Mouse (Mus musculus): ENCODE measurements at regions not wholly inside any gene's neighbourhood (a gene's known extent, or its start where the extent isn't known, plus 50 kb on each side); places are given as distances from the start of the nearest gene placed in this dataset.

DNA sequence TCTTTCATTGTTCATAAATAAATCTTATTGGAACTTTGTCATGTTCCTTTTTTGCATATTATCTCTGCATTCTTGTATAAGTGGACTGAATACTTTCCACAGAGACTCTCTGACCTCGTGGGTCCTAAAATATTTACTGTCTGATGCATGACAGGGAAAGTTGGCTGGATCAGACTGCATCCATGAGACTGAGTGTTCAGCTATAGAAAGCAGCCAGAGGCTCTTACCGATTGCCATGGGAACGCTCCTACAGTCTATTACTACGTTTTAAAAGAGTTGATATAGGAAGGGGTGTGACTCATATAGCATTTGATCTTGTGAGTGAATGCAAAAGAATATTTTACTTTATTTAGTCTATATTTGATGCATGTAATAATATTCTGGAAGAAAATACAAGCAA is 77.6 kb upstream of the Lgalsl start:
- Histone ChIP-seq H3K9ac (no peak overlapping the region), H3K4me1 (no peaks in the 10 kb centered on the region), H3K27me3 (replicated peaks) (no peaks in the 10 kb centered on the region), H3K4me2 (no peak overlapping the region), H3K27ac (no peak overlapping the region), H3K4me3 (replicated peaks) (no peak overlapping the region), H3K9me3 (no peaks in the 10 kb centered on the region), H3K36me3 (no peaks in the 10 kb centered on the region)
- 65% methylated on average over 4 of the region's 4 CpGs for WGBS
- no peak for ATAC-seq (ENCODE audit: insufficient read depth, low FRiP score, low read depth)

DNA sequence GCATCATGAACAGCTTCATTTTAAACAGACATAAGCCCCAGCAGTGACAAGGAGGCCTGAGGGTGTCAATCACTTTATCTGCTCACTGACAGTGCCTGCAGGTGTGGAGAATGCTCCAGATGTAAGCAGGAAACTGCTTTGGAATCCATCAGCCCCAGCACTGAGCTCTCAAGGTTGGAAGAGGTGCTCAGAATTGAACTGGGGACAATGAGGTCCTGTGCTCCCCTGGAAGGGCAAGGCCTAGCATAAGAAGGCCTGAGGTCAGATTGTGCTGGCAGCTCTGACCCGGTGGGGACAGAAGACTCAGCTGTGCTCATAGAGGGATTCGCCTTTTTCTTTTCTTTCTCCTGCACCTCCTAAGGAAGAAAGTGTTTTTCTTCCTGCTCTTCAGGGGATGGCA is 82.2 kb upstream of the Lgalsl start:
- no peak overlapping the region for H3K4me2 ChIP-seq
- WGBS = 87% methylated on average over 2 of the region's 2 CpGs
- no peak overlapping the region for H3K27ac ChIP-seq
- H3K9ac ChIP-seq = no peak overlapping the region
- no peaks in the 10 kb centered on the region for H3K36me3 ChIP-seq
- H3K9me3 ChIP-seq = no peaks in the 10 kb centered on the region
- no peak for ATAC-seq (ENCODE audit: insufficient read depth, low FRiP score, low read depth)
- no peaks in the 10 kb centered on the region for H3K27me3 ChIP-seq (replicated peaks)
- no peak overlapping the region for H3K4me3 ChIP-seq (replicated peaks)
- peaks cover 21% of the 10 kb centered on the region for H3K4me1 ChIP-seq

DNA sequence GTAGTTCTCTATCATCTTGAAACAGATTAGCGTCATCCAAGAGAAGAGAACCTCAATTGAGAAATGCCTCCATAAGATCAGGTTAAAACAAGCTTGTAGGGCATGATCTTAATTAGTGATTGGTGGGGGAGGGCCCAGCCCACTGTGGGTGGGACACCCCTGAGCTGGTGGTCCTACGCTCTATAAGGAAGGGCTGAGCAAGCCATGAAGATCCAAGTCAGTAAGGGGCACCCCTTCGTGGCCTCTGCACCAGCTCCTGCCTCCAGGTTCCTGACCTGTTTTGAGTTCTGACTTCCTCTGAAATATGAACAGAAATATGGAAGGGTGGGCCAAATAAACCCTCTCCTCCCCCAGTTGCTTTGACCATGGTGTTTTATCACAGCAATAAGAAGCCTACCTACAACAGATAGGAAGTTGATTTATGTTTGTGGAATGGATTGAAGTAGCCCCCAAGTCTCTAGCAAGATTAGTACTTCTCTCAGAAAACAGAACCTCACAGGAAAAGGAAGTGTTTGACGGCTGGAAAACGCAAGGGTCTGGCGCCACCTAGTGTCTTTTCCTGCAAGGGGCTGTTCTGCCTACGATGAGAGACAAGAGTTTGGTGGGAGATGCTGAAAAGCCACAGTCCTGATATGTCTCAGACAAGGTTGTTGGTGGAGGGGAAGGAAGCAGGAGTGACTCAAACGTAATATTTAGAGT is 82.9 kb upstream of the Lgalsl start:
- no peak overlapping the region for H3K4me2 ChIP-seq
- no peak overlapping the region for H3K4me3 ChIP-seq (replicated peaks)
- ATAC-seq (ENCODE audit: insufficient read depth, low FRiP score, low read depth) = no peak
- no peak overlapping the region for H3K9ac ChIP-seq
- H3K36me3 ChIP-seq = no peaks in the 10 kb centered on the region
- 23% methylated on average over 8 of the region's 8 CpGs for WGBS
- no peak overlapping the region for H3K27ac ChIP-seq
- H3K27me3 ChIP-seq (replicated peaks) = no peaks in the 10 kb centered on the region
- H3K9me3 ChIP-seq = no peaks in the 10 kb centered on the region
- peaks cover 21% of the 10 kb centered on the region for H3K4me1 ChIP-seq

DNA sequence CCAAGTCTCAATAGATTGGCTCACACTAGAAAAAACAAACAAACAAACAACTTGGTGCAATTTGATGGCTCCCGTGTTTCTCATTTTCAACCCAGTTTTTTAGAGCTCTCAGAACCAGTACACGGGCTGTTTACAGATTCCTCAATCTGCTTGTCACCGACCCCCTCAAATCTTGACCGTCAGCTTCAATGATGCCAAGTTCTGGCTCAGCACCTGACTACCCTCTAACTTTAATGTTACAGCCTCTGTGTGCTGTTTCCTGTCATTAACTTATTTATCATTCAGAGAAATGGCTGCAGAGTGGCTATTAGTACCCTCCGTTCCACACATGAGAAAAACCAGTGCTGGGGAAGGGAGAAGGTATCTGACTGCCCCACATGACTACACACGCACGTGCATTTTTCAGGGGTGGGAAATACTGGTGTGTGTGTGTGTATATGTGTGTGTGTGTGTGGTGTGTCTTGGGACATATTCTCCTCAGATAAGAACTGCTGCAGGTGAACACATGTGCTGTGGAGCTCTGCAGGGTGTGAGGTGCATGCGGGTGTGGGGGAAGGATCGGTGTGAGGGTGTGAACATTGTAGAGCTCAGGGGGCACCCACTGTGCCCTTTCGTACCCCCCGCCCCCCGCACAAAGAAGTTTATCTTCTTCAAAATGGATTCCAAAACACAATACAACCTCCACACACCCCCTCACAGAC is 83.6 kb upstream of the Lgalsl start:
- peak overlapping the region; percentile 78 for H3K27ac ChIP-seq
- H3K27me3 ChIP-seq (replicated peaks) = no peaks in the 10 kb centered on the region
- H3K4me2 ChIP-seq = no peak overlapping the region
- no peaks in the 10 kb centered on the region for H3K9me3 ChIP-seq
- H3K4me3 ChIP-seq (replicated peaks) = no peak overlapping the region
- 53% methylated on average over 12 of the region's 12 CpGs for WGBS
- H3K36me3 ChIP-seq = no peaks in the 10 kb centered on the region
- ATAC-seq (ENCODE audit: insufficient read depth, low FRiP score, low read depth) = no peak
- no peak overlapping the region for H3K9ac ChIP-seq
- H3K4me1 ChIP-seq = peaks cover 21% of the 10 kb centered on the region

DNA sequence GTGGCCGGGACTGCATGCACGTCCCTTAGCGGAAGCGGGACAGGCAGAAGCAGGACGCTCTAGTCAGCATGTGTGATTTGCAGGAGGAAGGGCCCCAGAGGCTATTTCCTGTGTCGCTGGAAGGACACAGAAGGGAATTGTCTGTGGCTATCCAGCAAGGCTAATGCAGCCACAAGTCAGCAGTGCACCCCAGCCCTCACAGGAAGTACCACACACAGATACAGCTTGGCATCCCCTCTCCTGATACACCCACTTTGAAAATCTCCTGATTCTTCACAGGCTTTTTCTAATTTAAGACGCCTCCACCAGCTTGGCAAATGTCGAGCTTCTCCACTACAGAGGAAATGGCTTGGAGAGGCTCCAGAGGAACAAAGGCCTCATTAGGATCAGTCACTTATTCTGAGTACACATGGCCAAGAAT is 84.3 kb upstream of the Lgalsl start:
- H3K27me3 ChIP-seq (replicated peaks) = no peaks in the 10 kb centered on the region
- H3K9me3 ChIP-seq = no peaks in the 10 kb centered on the region
- H3K9ac ChIP-seq = no peak overlapping the region
- H3K27ac ChIP-seq = peak overlapping the region; percentile 78
- peaks cover 21% of the 10 kb centered on the region for H3K4me1 ChIP-seq
- H3K36me3 ChIP-seq = no peaks in the 10 kb centered on the region
- no peak overlapping the region for H3K4me2 ChIP-seq
- 29% methylated on average over 8 of the region's 8 CpGs for WGBS
- no peak overlapping the region for H3K4me3 ChIP-seq (replicated peaks)
- peak; percentile 24; the same call in 1 of the 2 replicates for ATAC-seq (ENCODE audit: insufficient read depth, low FRiP score, low read depth)

DNA sequence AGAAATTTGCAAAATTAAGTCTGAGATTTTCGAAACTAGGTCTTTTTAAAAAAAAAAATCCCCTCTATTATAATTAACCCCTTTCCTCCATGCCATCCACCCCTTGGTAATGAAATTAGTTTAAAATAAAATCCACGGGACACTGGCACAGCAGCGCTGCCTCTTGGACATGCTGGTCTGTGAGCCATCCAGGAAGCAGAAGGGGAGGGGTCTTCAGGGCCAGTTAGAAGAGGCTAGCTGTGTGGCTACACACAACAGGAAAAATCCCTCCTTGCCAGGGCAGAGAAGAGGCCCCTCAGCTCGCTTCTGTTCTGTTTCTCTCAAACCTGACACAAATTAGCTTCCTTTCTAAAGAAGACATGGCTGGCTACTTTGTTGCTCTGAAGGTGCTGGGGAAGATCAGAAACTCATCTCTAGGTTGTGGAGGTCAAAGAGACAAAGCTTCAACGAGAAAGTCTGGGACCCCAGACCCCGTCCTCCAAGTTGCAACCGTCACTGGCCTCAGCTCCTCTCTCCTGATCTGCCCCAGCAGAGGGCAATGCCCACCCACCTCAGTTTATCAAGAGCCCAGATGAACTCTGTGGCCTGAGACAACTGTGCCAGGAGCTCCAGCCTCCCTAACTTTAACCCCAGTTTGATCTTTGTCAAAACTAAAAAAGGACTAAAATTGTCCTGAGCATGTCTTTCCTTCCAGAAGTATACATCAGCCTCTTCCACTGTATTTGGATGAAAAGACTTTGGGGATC is 85.0 kb upstream of the Lgalsl start:
- H3K27me3 ChIP-seq (replicated peaks) = no peaks in the 10 kb centered on the region
- H3K36me3 ChIP-seq = no peaks in the 10 kb centered on the region
- peaks cover 21% of the 10 kb centered on the region for H3K4me1 ChIP-seq
- no peak overlapping the region for H3K9ac ChIP-seq
- 58% methylated on average over 7 of the region's 7 CpGs for WGBS
- ATAC-seq (ENCODE audit: insufficient read depth, low FRiP score, low read depth) = no peak
- H3K4me3 ChIP-seq (replicated peaks) = no peak overlapping the region
- peak overlapping the region; percentile 62 for H3K27ac ChIP-seq
- no peak overlapping the region for H3K4me2 ChIP-seq
- H3K9me3 ChIP-seq = no peaks in the 10 kb centered on the region

DNA sequence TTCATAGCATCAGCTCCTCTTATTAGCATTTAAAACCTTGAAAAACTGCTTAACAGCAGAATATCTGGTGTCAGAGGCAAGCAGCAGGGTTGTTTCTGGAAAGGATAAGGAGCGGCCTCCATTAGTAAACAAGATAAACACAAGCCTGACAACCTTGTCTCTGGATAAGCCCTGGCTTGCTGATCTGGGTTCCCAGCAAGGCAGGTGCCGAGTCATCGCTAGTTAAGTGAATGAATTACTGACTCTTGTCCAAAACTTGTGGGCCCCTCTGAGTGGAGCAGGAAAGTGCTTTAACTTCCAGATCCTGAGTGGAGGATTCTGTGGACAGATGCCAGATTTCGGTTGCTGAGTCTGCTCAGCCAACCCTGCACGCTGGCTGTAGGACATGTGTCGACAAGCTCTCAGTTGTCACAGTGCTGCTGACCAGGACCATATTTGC is 85.6 kb upstream of the Lgalsl start:
- Histone ChIP-seq H3K9ac (no peak overlapping the region), H3K4me1 (peaks cover 21% of the 10 kb centered on the region), H3K9me3 (no peaks in the 10 kb centered on the region), H3K27ac (peak overlapping the region; percentile 62; the same call in 1 of the 2 replicates), H3K27me3 (replicated peaks) (no peaks in the 10 kb centered on the region), H3K4me3 (replicated peaks) (no peak overlapping the region), H3K36me3 (no peaks in the 10 kb centered on the region), H3K4me2 (no peak overlapping the region)
- 27% methylated on average over 6 of the region's 6 CpGs for WGBS
- ATAC-seq (ENCODE audit: insufficient read depth, low FRiP score, low read depth) = peak; percentile 89

DNA sequence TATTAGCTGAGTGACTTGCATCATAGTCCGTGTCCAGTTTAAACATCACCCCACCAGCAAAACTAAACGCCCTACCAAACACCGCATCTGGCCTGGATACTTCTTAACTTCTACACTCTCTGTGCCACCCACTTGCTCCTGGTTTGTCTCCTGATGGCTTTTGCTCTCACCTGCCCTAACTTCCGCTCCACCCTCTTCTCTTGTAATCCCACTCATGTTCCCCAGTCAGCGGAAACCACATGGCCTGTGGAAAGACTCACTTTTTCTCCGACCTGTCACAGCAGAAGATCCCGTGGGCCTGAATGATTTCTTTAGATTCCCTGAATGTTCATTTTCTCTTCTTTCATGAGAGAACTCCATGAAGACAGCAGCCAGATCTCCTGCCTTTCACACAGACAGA is 86.1 kb upstream of the Lgalsl start:
- no peak for ATAC-seq (ENCODE audit: insufficient read depth, low FRiP score, low read depth)
- H3K36me3 ChIP-seq = no peaks in the 10 kb centered on the region
- H3K27me3 ChIP-seq (replicated peaks) = no peaks in the 10 kb centered on the region
- no peak overlapping the region for H3K9ac ChIP-seq
- peak overlapping the region; percentile 62; the same call in 1 of the 2 replicates for H3K27ac ChIP-seq
- 81% methylated on average over 7 of the region's 7 CpGs for WGBS
- H3K4me1 ChIP-seq = peaks cover 21% of the 10 kb centered on the region
- H3K4me2 ChIP-seq = no peak overlapping the region
- H3K4me3 ChIP-seq (replicated peaks) = no peak overlapping the region
- no peaks in the 10 kb centered on the region for H3K9me3 ChIP-seq

DNA sequence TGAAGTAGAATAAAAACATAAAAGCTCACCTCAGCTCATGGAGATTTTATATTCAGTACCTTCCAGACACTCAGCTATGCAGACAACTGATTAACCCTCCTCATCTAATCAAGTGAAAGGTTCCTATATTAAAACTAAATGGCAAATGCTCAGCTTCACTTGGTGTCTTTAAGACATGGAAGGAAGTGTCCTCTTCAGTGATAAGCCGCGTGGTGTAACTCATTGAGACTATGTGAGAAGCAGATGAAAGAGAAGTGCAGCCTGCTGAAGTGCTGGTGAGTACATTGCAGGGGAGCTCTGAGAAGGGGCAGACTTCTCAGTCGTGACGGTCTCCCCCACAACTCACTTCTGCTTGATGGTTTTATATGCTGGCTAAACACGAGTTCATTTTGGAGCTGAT is 86.6 kb upstream of the Lgalsl start:
- Histone ChIP-seq H3K27ac (no peak overlapping the region), H3K27me3 (replicated peaks) (no peaks in the 10 kb centered on the region), H3K9me3 (no peaks in the 10 kb centered on the region), H3K36me3 (no peaks in the 10 kb centered on the region), H3K4me1 (peaks cover 21% of the 10 kb centered on the region), H3K4me2 (no peak overlapping the region), H3K9ac (no peak overlapping the region), H3K4me3 (replicated peaks) (no peak overlapping the region)
- ATAC-seq (ENCODE audit: insufficient read depth, low FRiP score, low read depth) = no peak
- WGBS = 75% methylated on average over 5 of the region's 5 CpGs

DNA sequence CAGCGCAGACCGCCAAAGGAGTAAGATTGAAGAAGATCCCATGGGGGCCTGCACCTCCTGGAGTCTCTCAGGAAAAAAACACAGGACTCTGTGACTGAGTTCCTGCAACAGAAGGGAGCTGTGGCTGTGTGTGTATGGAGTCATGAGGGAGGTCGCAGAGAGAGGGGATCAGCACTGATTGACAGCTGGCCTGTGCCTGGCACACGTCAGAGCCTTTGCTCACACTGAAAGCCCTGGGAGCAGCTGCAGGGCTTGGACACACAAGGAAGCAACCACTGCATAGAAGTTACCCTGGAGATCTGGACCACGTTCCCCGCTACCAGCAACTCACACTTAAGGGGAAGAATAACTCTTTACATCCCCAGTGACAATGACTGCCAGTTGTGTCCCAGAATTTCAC is 92.3 kb upstream of the Lgalsl start:
- ATAC-seq (ENCODE audit: insufficient read depth, low FRiP score, low read depth) = no peak
- no peak overlapping the region for H3K4me3 ChIP-seq (replicated peaks)
- H3K9ac ChIP-seq = no peak overlapping the region
- 60% methylated on average over 6 of the region's 6 CpGs for WGBS
- H3K36me3 ChIP-seq = no peaks in the 10 kb centered on the region
- H3K27me3 ChIP-seq (replicated peaks) = no peaks in the 10 kb centered on the region
- no peak overlapping the region for H3K27ac ChIP-seq
- H3K4me1 ChIP-seq = no peaks in the 10 kb centered on the region
- H3K9me3 ChIP-seq = no peaks in the 10 kb centered on the region
- no peak overlapping the region for H3K4me2 ChIP-seq

DNA sequence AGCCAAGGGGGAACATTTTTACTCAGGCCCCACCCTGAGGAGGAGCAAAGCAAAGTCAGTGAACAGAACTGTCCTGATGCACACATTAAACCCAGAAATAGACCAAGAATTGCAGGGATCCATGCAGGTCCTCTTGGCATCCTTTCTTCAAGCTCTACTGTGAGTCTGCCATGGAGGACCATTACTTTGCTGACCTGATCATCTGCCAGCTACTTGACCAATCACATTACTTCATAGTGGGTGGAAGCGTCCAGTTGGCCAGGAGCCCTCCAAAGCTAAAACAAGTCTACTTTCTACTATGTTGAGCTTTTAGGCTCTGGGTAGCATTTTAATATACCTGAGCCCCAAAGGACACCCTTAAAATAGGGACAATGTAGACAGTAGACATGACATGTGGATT is 98.6 kb upstream of the Lgalsl start:
- ATAC-seq (ENCODE audit: insufficient read depth, low FRiP score, low read depth) = no peak
- H3K36me3 ChIP-seq = no peaks in the 10 kb centered on the region
- H3K27ac ChIP-seq = no peak overlapping the region
- no peaks in the 10 kb centered on the region for H3K27me3 ChIP-seq (replicated peaks)
- no peak overlapping the region for H3K4me3 ChIP-seq (replicated peaks)
- H3K4me1 ChIP-seq = no peaks in the 10 kb centered on the region
- H3K9ac ChIP-seq = no peak overlapping the region
- H3K9me3 ChIP-seq = no peaks in the 10 kb centered on the region
- no peak overlapping the region for H3K4me2 ChIP-seq
- WGBS = 83% methylated on average over 1 of the region's 1 CpGs

DNA sequence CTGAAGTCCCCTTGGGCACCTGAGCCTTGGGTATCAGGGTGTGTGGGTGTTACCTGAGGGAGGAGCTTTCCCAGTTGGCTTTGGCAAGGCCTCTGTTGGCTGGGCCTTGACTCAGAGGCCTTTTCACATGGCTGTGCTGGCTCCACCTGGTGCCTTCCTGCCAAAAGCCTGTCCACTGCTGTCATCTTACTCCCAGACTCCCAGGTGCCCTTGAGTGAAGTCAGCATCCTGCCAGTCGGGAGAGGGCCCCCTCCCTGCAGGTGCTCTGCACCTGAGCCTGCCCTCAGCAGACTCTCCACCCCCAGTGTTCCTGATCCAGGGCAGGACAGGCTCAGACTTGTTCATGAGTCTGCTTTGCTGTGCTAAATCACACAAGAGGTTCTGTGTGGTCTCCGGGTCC is 99.2 kb upstream of the Lgalsl start:
- ATAC-seq (ENCODE audit: insufficient read depth, low FRiP score, low read depth) = peak; percentile 66
- Histone ChIP-seq H3K27ac (no peak overlapping the region), H3K27me3 (replicated peaks) (no peaks in the 10 kb centered on the region), H3K36me3 (no peaks in the 10 kb centered on the region), H3K4me2 (no peak overlapping the region), H3K9ac (no peak overlapping the region), H3K9me3 (no peaks in the 10 kb centered on the region), H3K4me1 (no peaks in the 10 kb centered on the region), H3K4me3 (replicated peaks) (no peak overlapping the region)
- 63% methylated on average over 2 of the region's 2 CpGs for WGBS

Measured in stomach, embryonic 15.5 days (tissue).